Mouse (Mus musculus): ENCODE results near the gene Hoxd1.

GRCm38 (mm10) chr2:74714156-74714789 lies 48.5 kb upstream of the Hoxd1 start:
- no peak for TF ChIP-seq POLR2A (IDR thresholded peaks at IDR 0.05; ENCODE audit: low read depth, low read length)
- no peak for TF ChIP-seq CTCF (IDR thresholded peaks at IDR 0.05; ENCODE audit: extremely low read depth, insufficient read length, insufficient replicate concordance, low read depth, low read length)
